ENCODE assay signal across 11 mouse cellular contexts in genomic region chr17:9845451-9846075, GRCm38 (mm10).
A peak's percentile ranks its signal among the peaks of the same experiment; 100 is the strongest.
DNase-seq lines count a peak whose midpoint lies in the region; ATAC-seq and TF ChIP-seq lines count a peak whose summit lies in the region.
"Had no signal": no experiment of that assay in that cellular context is flagged by ENCODE, and none has a peak within 500 bp of the region (broad histone marks: within the 10 kb centered on the region; RNA-seq: fewer than 3 reads in every experiment).

No protein-coding gene starts in this region.

- no peak overlapping the region for H3K4me2 ChIP-seq in heart, embryonic 11.5 days
- H3K4me2 ChIP-seq in lung, embryonic 14.5 days: no peak overlapping the region
- H3K4me2 ChIP-seq in midbrain, postnatal 0 days (ENCODE audit: low read depth, low read length, poor library complexity, severe bottlenecking): no peak overlapping the region
- H3K4me2 ChIP-seq: neural tube, embryonic 12.5 days had no signal

- H3K4me3 ChIP-seq in heart, embryonic 11.5 days (ENCODE audit: low read depth, low read length): no peak overlapping the region
- no peak overlapping the region for H3K4me3 ChIP-seq in lung, embryonic 14.5 days (ENCODE audit: low read depth, low read length)
- H3K4me3 ChIP-seq in midbrain, postnatal 0 days (ENCODE audit: low read depth, low read length): no peak overlapping the region
- H3K4me3 ChIP-seq: neural tube, embryonic 12.5 days had no signal

- peak; percentile 93 for DNase-seq in heart, adult 11 months
- DNase-seq in lung, embryonic 14.5 days: peak; percentile 33
- DNase-seq in lung, postnatal 25 days (ENCODE audit: low spot score): no peak
- DNase-seq in cerebellum, postnatal 10 days: peak; percentile 27 to 34
- DNase-seq in midbrain, postnatal 0 days (ENCODE audit: low spot score): peak; percentile 42
- DNase-seq in MN1 (ENCODE audit: low spot score): no peak
- no peak for DNase-seq in urinary bladder, adult 2 months (ENCODE audit: low spot score)
- DNase-seq: spleen, adult 18-20 months; thymus, postnatal 14 days had no signal

- H3K4me1 ChIP-seq in heart, embryonic 11.5 days (ENCODE audit: control insufficient read depth, insufficient read depth, low read length): no peaks in the 10 kb centered on the region
- H3K4me1 ChIP-seq in lung, embryonic 14.5 days (ENCODE audit: insufficient read depth): no peaks in the 10 kb centered on the region
- H3K4me1 ChIP-seq in midbrain, postnatal 0 days (ENCODE audit: insufficient read depth, low read length): no peaks in the 10 kb centered on the region
- H3K4me1 ChIP-seq: neural tube, embryonic 12.5 days had no signal

- no peak for ATAC-seq in heart, embryonic 11.5 days (replicated peaks; ENCODE audit: insufficient number of reproducible peaks, low FRiP score, low TSS enrichment)
- ATAC-seq in lung, embryonic 14.5 days (ENCODE audit: insufficient read depth): no peak
- no peak for ATAC-seq in midbrain, postnatal 0 days (ENCODE audit: low FRiP score)

- peak; percentile 54 for TF ChIP-seq CTCF in lung, embryonic 14.5 days (IDR thresholded peaks at IDR 0.05; ENCODE audit: low read depth)
- peak; percentile 55 for TF ChIP-seq CTCF in midbrain, postnatal 0 days (IDR thresholded peaks at IDR 0.05)

- H3K27ac ChIP-seq in heart, embryonic 11.5 days (ENCODE audit: low read depth, low read length): no peak overlapping the region
- no peak overlapping the region for H3K27ac ChIP-seq in lung, embryonic 14.5 days (ENCODE audit: low read depth)
- H3K27ac ChIP-seq in midbrain, postnatal 0 days (ENCODE audit: low read depth, low read length): 0 out of 2 replicates have a peak overlapping the region, but pooled peaks have one; percentile 32
- H3K27ac ChIP-seq: neural tube, embryonic 12.5 days had no signal

- H3K9ac ChIP-seq in heart, embryonic 11.5 days (ENCODE audit: low read depth, low read length): no peak overlapping the region
- H3K9ac ChIP-seq in lung, embryonic 14.5 days: no peak overlapping the region
- H3K9ac ChIP-seq in midbrain, postnatal 0 days (replicated peaks; ENCODE audit: low read length, poor library complexity, severe bottlenecking): no peak overlapping the region
- H3K9ac ChIP-seq: neural tube, embryonic 12.5 days had no signal

- H3K27me3 ChIP-seq in heart, embryonic 11.5 days (ENCODE audit: control insufficient read depth, insufficient read depth, low read length): no peaks in the 10 kb centered on the region
- no peaks in the 10 kb centered on the region for H3K27me3 ChIP-seq in lung, embryonic 14.5 days (ENCODE audit: insufficient read depth, low read length)
- H3K27me3 ChIP-seq in midbrain, postnatal 0 days (ENCODE audit: insufficient read depth, low read length): no peaks in the 10 kb centered on the region
- H3K27me3 ChIP-seq: neural tube, embryonic 12.5 days had no signal

- no peaks in the 10 kb centered on the region for H3K9me3 ChIP-seq in heart, embryonic 11.5 days (replicated peaks; ENCODE audit: control insufficient read depth, low read length)
- no peaks in the 10 kb centered on the region for H3K9me3 ChIP-seq in lung, embryonic 14.5 days (ENCODE audit: low read depth, low read length)
- no peaks in the 10 kb centered on the region for H3K9me3 ChIP-seq in midbrain, postnatal 0 days (ENCODE audit: low read length)

- WGBS in heart, embryonic 11.5 days (ENCODE audit: insufficient replicate concordance): 56% methylated on average over 4 of the region's 4 CpGs
- WGBS in lung, embryonic 14.5 days: 61% methylated on average over 4 of the region's 4 CpGs
- WGBS in midbrain, postnatal 0 days: 69% methylated on average over 4 of the region's 4 CpGs

- H3K36me3 ChIP-seq in heart, embryonic 11.5 days (ENCODE audit: control insufficient read depth, insufficient read depth, low read length): no peaks in the 10 kb centered on the region
- H3K36me3 ChIP-seq in lung, embryonic 14.5 days (ENCODE audit: insufficient read depth): no peaks in the 10 kb centered on the region
- no peaks in the 10 kb centered on the region for H3K36me3 ChIP-seq in midbrain, postnatal 0 days (ENCODE audit: insufficient read depth, low read length)
- H3K36me3 ChIP-seq: neural tube, embryonic 12.5 days had no signal

Comparison
In these comparisons a context has a peak if more than half of its experiments do, and no peak if none do; other contexts are left out.
1. DNase-seq: peak in heart, adult 11 months (single experiment), lung, embryonic 14.5 days (single experiment), cerebellum, postnatal 10 days (2 of 2) and midbrain, postnatal 0 days (single experiment); none in lung, postnatal 25 days (single experiment), MN1 (single experiment) and urinary bladder, adult 2 months (single experiment).